Mouse (Mus musculus) limb, embryonic 12.5 days (tissue): Measurements from ENCODE around the gene Gm3739. TPM values are rescaled to one million over a fixed set of nuclear protein-coding genes. Genes with fewer than 3 reads are reported as not detected.
"Not testable (repeated sequence)": the region's sequence is repeated elsewhere in the genome, so short reads cannot be mapped to it uniquely, and the experiment has no call there.

ENCODE experiments used
- ATAC-seq: fragments of 200-750 bp; cut with Nextera tagmentation; 2 replicates; pipeline ENCODE4 v1.8.0; 2017; ENCODE audit warnings: low read depth, moderate TSS enrichment; ENCODE audit not compliant: insufficient number of reproducible peaks, insufficient read depth, low FRiP score, low TSS enrichment
- H3K27ac ChIP-seq: fragments of 300-500 bp; sonication (generic); 2 replicates; pipeline ENCODE4 v1.5.1; 2016; ENCODE audit warnings: mild to moderate bottlenecking, moderate library complexity
- H3K27me3 ChIP-seq: fragments of 300-500 bp; sonication (generic); 2 replicates; pipeline ENCODE4 v1.6.1; 2016; ENCODE audit warnings: mild to moderate bottlenecking, moderate library complexity
- H3K36me3 ChIP-seq: fragments of 300-500 bp; sonication (generic); 2 replicates; pipeline ENCODE4 v1.6.1; 2016; ENCODE audit warnings: mild to moderate bottlenecking, moderate library complexity
- H3K4me1 ChIP-seq: fragments of 300-500 bp; sonication (generic); replicated peaks from 2 replicates; pipeline ENCODE4 v1.6.1; 2016
- H3K4me2 ChIP-seq: fragments of 300-500 bp; sonication (generic); 2 replicates; pipeline ENCODE4 v1.6.1; 2016; ENCODE audit warnings: mild to moderate bottlenecking, moderate library complexity
- H3K4me3 ChIP-seq: fragments of 300-500 bp; sonication (generic); replicated peaks from 2 replicates; pipeline ENCODE4 v1.5.1; 2016; ENCODE audit warnings: mild to moderate bottlenecking
- H3K9ac ChIP-seq: fragments of 300-500 bp; sonication (generic); replicated peaks from 2 replicates; pipeline ENCODE4 v1.6.1; 2016; ENCODE audit warnings: mild to moderate bottlenecking, moderate library complexity
- H3K9me3 ChIP-seq: fragments of 300-500 bp; sonication (generic); 2 replicates; pipeline ENCODE4 v1.6.1; 2016; ENCODE audit warnings: mild to moderate bottlenecking, moderate library complexity
- WGBS: fragments of 180-500 bp; shearing (Covaris S2); methylation state at CpG from one replicate; pipeline ENCODE4 v1.1.7; 2016; 5-methylcytosine and 5-hydroxymethylcytosine counted together
- polyA plus RNA-seq: library from polyadenylated mRNA; unstranded; fragments of >200 nt; fragmentation: Nextera tagmentation; extraction: Ambion mirVana; gene quantifications from 2 replicates; pipeline ENCODE4 v1.2.1, GENCODE M21; 2016

The Gm3739 gene
- polyA plus RNA-seq, result 1.0 and 1.3 TPM in 2 replicates

DNA sequence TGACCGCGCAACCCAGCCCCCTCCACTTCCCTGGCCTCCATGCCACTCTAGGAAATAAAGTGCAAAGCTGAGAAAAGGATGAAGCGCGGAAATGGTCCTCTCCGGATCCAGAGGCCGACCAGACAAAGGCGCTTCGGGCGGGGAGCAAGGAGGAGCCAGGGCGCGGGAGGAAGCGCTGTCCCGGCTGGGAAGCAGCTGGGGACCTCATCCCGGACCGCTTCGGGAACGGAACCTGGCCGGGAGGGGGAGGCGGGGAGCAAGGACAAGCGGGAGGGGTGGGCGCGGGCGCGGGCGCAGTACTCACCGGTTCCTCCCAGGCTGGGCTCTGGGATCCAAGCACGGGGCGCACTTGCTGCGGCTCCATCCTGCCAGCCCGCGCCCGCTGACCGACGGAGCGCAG lies at the start of gene Gm3739:
TSS of gene Gm3739 (minus strand) at position 389 of the 400 bp plus-strand sequence.
- WGBS, result under 1% methylated on average over 13 of the region's 35 CpGs
- Histone ChIP-seq H3K9ac (peak within 1 kb of the TSS; percentile 60), H3K4me2 (peak within 1 kb of the TSS; percentile 70), H3K4me3 (peak within 1 kb of the TSS; percentile 51)
- H3K9me3 ChIP-seq, H3K27ac ChIP-seq, H3K36me3 ChIP-seq, H3K4me1 ChIP-seq, H3K27me3 ChIP-seq, ATAC-seq: not testable (repeated sequence)

DNA sequence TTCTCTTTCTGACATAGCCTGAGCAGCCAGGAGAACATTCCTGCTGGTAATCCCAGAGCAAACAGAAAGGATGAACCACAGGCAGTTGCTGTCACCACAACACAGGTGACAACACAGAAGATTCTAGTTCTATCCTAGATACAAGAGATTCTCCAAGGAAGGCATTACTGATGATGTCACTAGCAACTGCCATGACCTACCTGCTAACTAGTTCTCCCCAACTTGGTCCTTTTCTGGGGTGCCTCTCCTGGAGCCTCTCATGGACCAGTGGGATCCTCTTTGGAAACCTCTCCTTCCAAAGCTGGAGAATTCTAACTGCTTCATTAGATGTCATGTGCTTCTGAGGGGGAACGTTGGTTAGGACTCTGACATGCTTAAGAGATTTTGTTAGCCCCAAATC lies 17.4 kb upstream of the Gm3739 start, which contains the start of gene Gm5797:
TSS of gene Gm5797 (minus strand) at position 101 of the 400 bp plus-strand sequence.
- H3K27me3 ChIP-seq, H3K27ac ChIP-seq, H3K4me3 ChIP-seq, H3K4me1 ChIP-seq, H3K9me3 ChIP-seq, H3K36me3 ChIP-seq, ATAC-seq, H3K9ac ChIP-seq, H3K4me2 ChIP-seq: not testable (repeated sequence)
- WGBS, result no CpG with 5 or more reads among the region's 1 CpGs

DNA sequence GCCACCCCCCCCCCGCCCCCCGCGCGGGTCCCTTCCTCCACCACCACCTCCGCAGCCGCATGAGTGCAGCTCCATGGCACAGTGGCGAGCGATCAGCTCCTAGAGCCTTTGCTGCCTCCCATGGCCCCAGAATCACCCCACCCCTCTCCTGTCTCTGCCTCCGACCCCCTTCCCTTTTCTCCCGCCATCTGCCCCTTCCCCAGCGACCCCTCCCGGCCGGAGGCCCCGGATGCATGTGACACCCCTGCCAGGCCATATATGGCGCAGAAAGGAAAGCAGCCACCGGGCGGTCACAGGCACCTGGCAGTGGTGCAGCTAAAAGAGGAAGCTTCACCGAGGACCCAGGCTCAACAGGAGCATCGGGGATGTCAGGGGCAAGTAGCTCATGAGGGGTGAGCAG lies 244 bp upstream of the Gm3739 start:
- Histone ChIP-seq H3K4me3 (peak overlapping the region; percentile 51), H3K4me2 (peak overlapping the region; percentile 70), H3K9ac (peak overlapping the region; percentile 60)
- not testable (repeated sequence) for H3K27ac ChIP-seq, ATAC-seq, H3K36me3 ChIP-seq, H3K4me1 ChIP-seq, H3K27me3 ChIP-seq, H3K9me3 ChIP-seq
- WGBS, result 0% methylated on average over 17 of the region's 19 CpGs

DNA sequence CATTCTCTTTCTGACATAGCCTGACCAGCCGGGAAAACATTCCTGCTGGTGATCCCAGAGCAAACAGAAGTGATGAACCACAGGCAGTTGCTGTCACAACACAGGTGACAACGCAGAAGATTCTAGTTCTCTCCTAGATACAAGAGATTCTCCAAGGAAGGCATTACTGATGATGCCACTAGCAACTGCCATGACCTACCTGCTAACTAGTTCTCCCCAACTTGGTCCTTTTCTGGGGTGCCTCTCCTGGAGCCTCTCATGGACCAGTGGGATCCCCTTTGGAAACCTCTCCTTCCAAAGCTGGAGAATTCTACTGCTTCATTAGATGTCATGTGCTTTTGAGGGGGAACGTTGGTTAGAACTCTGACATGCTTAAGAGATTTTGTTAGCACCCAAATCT lies 50.2 kb downstream of the Gm3739 start, which contains the start of gene Gm3727:
TSS of gene Gm3727 (minus strand) at position 101 of the 400 bp plus-strand sequence.
- H3K4me3 ChIP-seq, H3K9me3 ChIP-seq, H3K36me3 ChIP-seq, H3K27ac ChIP-seq, ATAC-seq, H3K4me2 ChIP-seq, H3K4me1 ChIP-seq, H3K9ac ChIP-seq, H3K27me3 ChIP-seq: not testable (repeated sequence)
- 78% methylated on average over 3 of the region's 3 CpGs for WGBS

Other genes with a start within 250 kb of the Gm3739 start
- 1.9 and 2.1 TPM in 2 replicates for gene Gm3696, start 214.4 kb downstream of the Gm3739 start, polyA plus RNA-seq
- not detected in 2 replicates for gene Gm6676, start 189.6 kb downstream of the Gm3739 start, polyA plus RNA-seq
- 5.1 and 5.7 TPM in 2 replicates for gene Gm3512, start 140.5 kb downstream of the Gm3739 start, polyA plus RNA-seq
- not detected in 2 replicates for gene Gm16434, start 120.5 kb downstream of the Gm3739 start, polyA plus RNA-seq
- not detected in 2 replicates for gene Gm3727, start 50.3 kb downstream of the Gm3739 start, polyA plus RNA-seq
- gene Gm5797, start 17.3 kb upstream of the Gm3739 start, polyA plus RNA-seq, result not detected in 2 replicates
- not detected in 2 replicates for gene Gm8374, start 50.1 kb upstream of the Gm3739 start, polyA plus RNA-seq
- not detected in 2 replicates for gene Gm3755, start 135.9 kb upstream of the Gm3739 start, polyA plus RNA-seq
- 0.59 and 1.4 TPM in 2 replicates for gene Gm3752, start 168.7 kb upstream of the Gm3739 start, polyA plus RNA-seq